ENCODE assay signal across 8 mouse cellular contexts in genomic region chr12:51830077-51830402, GRCm38 (mm10). TPM values are rescaled to one million over a fixed set of nuclear protein-coding genes. Genes with fewer than 3 reads are reported as not detected.
DNase-seq lines count a peak whose midpoint lies in the region; ATAC-seq and TF ChIP-seq lines count a peak whose summit lies in the region.

No protein-coding gene starts in this region.

- WGBS in heart, postnatal 0 days: 1% methylated on average over 12 of the region's 12 CpGs
- under 1% methylated on average over 12 of the region's 12 CpGs for WGBS in liver, postnatal 0 days (ENCODE audit: insufficient replicate concordance)

- no peak for TF ChIP-seq POLR2A in bone marrow macrophage, adult 2 months (IDR thresholded peaks at IDR 0.05; ENCODE audit: borderline replicate concordance, low read depth, low read length)

- H3K4me2 ChIP-seq in heart, postnatal 0 days (ENCODE audit: low read depth, low read length): peak overlapping the region; percentile 93
- H3K4me2 ChIP-seq in liver, postnatal 0 days (ENCODE audit: low read depth, low read length): peak overlapping the region; percentile 64

- H3K9ac ChIP-seq in heart, postnatal 0 days (replicated peaks; ENCODE audit: low read depth, low read length): peak overlapping the region; percentile 98
- peak overlapping the region; percentile 97 for H3K9ac ChIP-seq in liver, postnatal 0 days (replicated peaks)

- no peaks in the 10 kb centered on the region for H3K9me3 ChIP-seq in heart, postnatal 0 days (replicated peaks; ENCODE audit: control insufficient read depth, low read length)
- no peaks in the 10 kb centered on the region for H3K9me3 ChIP-seq in liver, postnatal 0 days (ENCODE audit: low read length)

- H3K4me1 ChIP-seq in bone marrow macrophage, adult 2 months (ENCODE audit: control insufficient read depth, insufficient read depth, low read length): peaks cover 15% of the 10 kb centered on the region
- peaks cover 13% of the 10 kb centered on the region for H3K4me1 ChIP-seq in heart, postnatal 0 days (ENCODE audit: control insufficient read depth, insufficient read depth)
- peaks cover 20% of the 10 kb centered on the region for H3K4me1 ChIP-seq in liver, postnatal 0 days (ENCODE audit: insufficient read depth)

- TF ChIP-seq CTCF in layer of hippocampus, adult 2 months (conservative IDR thresholded peaks at IDR 0.05): no peak
- TF ChIP-seq CTCF in bone marrow macrophage, adult 2 months (IDR thresholded peaks at IDR 0.05; ENCODE audit: low read depth, low read length): no peak
- no peak for TF ChIP-seq CTCF in heart, postnatal 0 days (IDR thresholded peaks at IDR 0.05; ENCODE audit: low read depth)
- TF ChIP-seq CTCF in liver, postnatal 0 days (IDR thresholded peaks at IDR 0.05; ENCODE audit: low read depth): no peak

- no peaks in the 10 kb centered on the region for H3K27me3 ChIP-seq in heart, postnatal 0 days (ENCODE audit: control insufficient read depth, insufficient read depth, low read length)
- no peaks in the 10 kb centered on the region for H3K27me3 ChIP-seq in liver, postnatal 0 days (ENCODE audit: insufficient read depth, low read length)

- no peak for TF ChIP-seq EP300 in heart, postnatal 0 days (IDR thresholded peaks at IDR 0.05; ENCODE audit: low read depth)
- TF ChIP-seq EP300 in liver, postnatal 0 days (IDR thresholded peaks at IDR 0.05; ENCODE audit: low read depth): peak; percentile 50

- no peak for ATAC-seq in heart, postnatal 0 days (ENCODE audit: insufficient read depth, low read depth)
- peak; percentile 26 for ATAC-seq in liver, postnatal 0 days

- no peak for DNase-seq in layer of hippocampus, adult 2 months (ENCODE audit: low spot score in 2 of 2)
- no peak for DNase-seq in layer of hippocampus, adult 18-20 months (ENCODE audit: low spot score in 2 of 2)
- no peak for DNase-seq in heart, postnatal 0 days (ENCODE audit: low spot score)
- DNase-seq in liver, postnatal 0 days: no peak
- DNase-seq in natural killer cell, adult 2 months (ENCODE audit: low spot score in 2 of 2): no peak
- DNase-seq in thymus, postnatal 0 days (ENCODE audit: low spot score): no peak
- DNase-seq in thymus, postnatal 36 days: no peak

- H3K36me3 ChIP-seq in heart, postnatal 0 days (replicated peaks; ENCODE audit: control insufficient read depth, insufficient read depth, low read length): peaks cover 9% of the 10 kb centered on the region; the same call in 1 of the 2 replicates
- H3K36me3 ChIP-seq in liver, postnatal 0 days (replicated peaks; ENCODE audit: insufficient read depth, low read length): peaks cover 18% of the 10 kb centered on the region

- H3K4me3 ChIP-seq in layer of hippocampus, adult 2 months: peak overlapping the region; percentile 98
- peak overlapping the region; percentile 98 for H3K4me3 ChIP-seq in bone marrow macrophage, adult 2 months (ENCODE audit: insufficient read depth, low read length)
- H3K4me3 ChIP-seq in heart, postnatal 0 days (ENCODE audit: low read depth, low read length): peak overlapping the region; percentile 96
- peak overlapping the region; percentile 86 for H3K4me3 ChIP-seq in liver, postnatal 0 days (ENCODE audit: low read depth, low read length)

- H3K27ac ChIP-seq in layer of hippocampus, adult 2 months: peak overlapping the region; percentile 98
- peak overlapping the region; percentile 89 for H3K27ac ChIP-seq in bone marrow macrophage, adult 2 months (ENCODE audit: insufficient read depth, low read depth, low read length)
- peak overlapping the region; percentile 99 for H3K27ac ChIP-seq in heart, postnatal 0 days (ENCODE audit: low read depth)
- peak overlapping the region; percentile 100 for H3K27ac ChIP-seq in liver, postnatal 0 days (ENCODE audit: low read depth)

RNA-seq across cellular contexts. Expression of gene Hectd1, which starts 0.7 kb away (rescaled TPM):
- total RNA-seq in layer of hippocampus, adult 2 months (2021): 10 to 100 TPM; 84.2 to 84.3 TPM
- 10 to 100 TPM; 80.0 to 81.2 TPM for total RNA-seq in layer of hippocampus, adult 18-20 months (2021)
- 30.7 and 34.3 TPM in 2 replicates for polyA plus RNA-seq in bone marrow macrophage, adult 2 months (2012; ENCODE audit: insufficient read depth, insufficient read length, missing spikeins)
- 71.1 and 72.3 TPM in 2 replicates for total RNA-seq in heart, postnatal 0 days (2014; rRNA removed; ENCODE audit: low replicate concordance)
- 24.3 and 27.1 TPM in 2 replicates for polyA plus RNA-seq in heart, postnatal 0 days (2015; fragmentation: Nextera tagmentation; extraction: Ambion mirVana)
- polyA plus RNA-seq in liver, postnatal 0 days (2015; fragmentation: Nextera tagmentation; extraction: Ambion mirVana): 18.2 and 20.6 TPM in 2 replicates
- polyA plus RNA-seq in thymus, postnatal 0 days (2015; fragmentation: Nextera tagmentation; extraction: Ambion mirVana): 36.7 and 50.8 TPM in 2 replicates
